Mouse (Mus musculus) CH12.LX (cell line): ENCODE data around the gene Ms4a1. TPM values are rescaled to one million over a fixed set of nuclear protein-coding genes. Genes with fewer than 3 reads are reported as not detected.
"Not testable (repeated sequence)": the region's sequence is repeated elsewhere in the genome, so short reads cannot be mapped to it uniquely, and the experiment has no call there.

Source experiments
- DNase-seq: peaks from one replicate; pipeline ENCODE4 v3.0.0-alpha.2; 2013; ENCODE audit errors: extremely low read depth
- H3K27ac ChIP-seq: 2 replicates; pipeline ENCODE4 v1.5.1; 2012; ENCODE audit warnings: low read depth, mild to moderate bottlenecking, control low read depth, moderate library complexity; ENCODE audit not compliant: insufficient read depth
- H3K27me3 ChIP-seq: replicated peaks from 2 replicates; pipeline ENCODE3; 2012; ENCODE audit warnings: inconsistent platforms
- H3K36me3 ChIP-seq, 2 experiments: replicated peaks in 1 of 2; 2 replicates each; pipeline versions ENCODE3 to v1.6.1; 2012; ENCODE audit warnings: inconsistent platforms in 1 of 2, low read length in 1 of 2, mild to moderate bottlenecking in 1 of 2, mixed read lengths in 1 of 2, moderate library complexity in 1 of 2; ENCODE audit not compliant: control insufficient read depth in 1 of 2, insufficient read depth in 1 of 2
- H3K4me1 ChIP-seq, 2 experiments: 2 replicates each; pipeline ENCODE4 v1.6.1; 2012; ENCODE audit warnings: inconsistent platforms in 1 of 2, moderate library complexity in 1 of 2; ENCODE audit not compliant: insufficient read depth in 2 of 2, control insufficient read depth in 1 of 2
- H3K4me2 ChIP-seq: 2 replicates; pipeline ENCODE4 v1.6.1; 2012; ENCODE audit warnings: low read depth, mild to moderate bottlenecking, control low read depth; ENCODE audit not compliant: poor library complexity, insufficient read depth, severe bottlenecking
- H3K4me3 ChIP-seq, 3 experiments: fragments of 150-350 bp in 1 of 3; sonication (generic) in 1 of 3; replicated peaks in 1 of 3; 2 replicates each; pipeline versions ENCODE3 to v1.5.1; 2011 to 2012; ENCODE audit warnings: low read depth in 2 of 3, low read length in 2 of 3, mild to moderate bottlenecking in 2 of 3, moderate library complexity in 2 of 3, control low read depth in 1 of 3, improper control_type of control experiment in 1 of 3, inconsistent platforms in 1 of 3, mixed read lengths in 1 of 3; ENCODE audit not compliant: poor library complexity in 1 of 3
- H3K79me2 ChIP-seq: replicated peaks from 2 replicates; pipeline ENCODE4 v1.6.1; 2012; ENCODE audit warnings: mild to moderate bottlenecking, moderate library complexity; ENCODE audit not compliant: control insufficient read depth, poor library complexity, insufficient read depth, severe bottlenecking; ENCODE audit errors: extremely low read depth
- H3K9ac ChIP-seq: 2 replicates; pipeline ENCODE4 v1.6.1; 2012; ENCODE audit warnings: low read depth, mild to moderate bottlenecking, control low read depth, moderate library complexity; ENCODE audit not compliant: insufficient read depth
- H3K9me3 ChIP-seq: replicated peaks from 2 replicates; pipeline ENCODE3; 2012; ENCODE audit warnings: low read length, inconsistent platforms, mixed read lengths
- CHD2 ChIP-seq: IDR thresholded peaks from 2 replicates; pipeline ENCODE4 v1.6.1; 2011; ENCODE audit warnings: low read length, improper control_type of control experiment
- EP300 ChIP-seq: IDR thresholded peaks from 2 replicates; pipeline ENCODE4 v1.6.1; 2011; ENCODE audit warnings: low read length, improper control_type of control experiment
- ETS1 ChIP-seq: conservative IDR thresholded peaks from 2 replicates; pipeline ENCODE4 v1.6.1; 2012; ENCODE audit warnings: low read depth, mild to moderate bottlenecking, inconsistent platforms, low read length, improper control_type of control experiment, moderate library complexity
- JUND ChIP-seq: conservative IDR thresholded peaks from 2 replicates; pipeline ENCODE4 v1.6.1; 2011; ENCODE audit warnings: low read depth, low read length, improper control_type of control experiment
- KAT2A ChIP-seq: IDR thresholded peaks from 2 replicates; pipeline ENCODE4 v1.6.1; 2012; ENCODE audit warnings: low read length, improper control_type of control experiment, inconsistent platforms; ENCODE audit not compliant: insufficient replicate concordance
- MAFK ChIP-seq: IDR thresholded peaks from 2 replicates; pipeline ENCODE4 v1.6.1; 2011; ENCODE audit warnings: low read length, improper control_type of control experiment; ENCODE audit not compliant: insufficient replicate concordance
- MYC ChIP-seq: IDR thresholded peaks from 2 replicates; pipeline ENCODE4 v1.6.1; 2011; ENCODE audit warnings: low read depth, mild to moderate bottlenecking, improper control_type of control experiment, low read length
- POLR2AphosphoS2 ChIP-seq: IDR thresholded peaks from 2 replicates; pipeline ENCODE4 v1.6.1; 2011; ENCODE audit warnings: low read depth, low read length, improper control_type of control experiment
- SMC3 ChIP-seq: IDR thresholded peaks from 2 replicates; pipeline ENCODE4 v1.6.1; 2011; ENCODE audit warnings: low read depth, low read length, improper control_type of control experiment
- TCF12 ChIP-seq: IDR thresholded peaks from 2 replicates; pipeline ENCODE4 v1.6.1; 2014; ENCODE audit warnings: low read depth, mild to moderate bottlenecking, inconsistent platforms, low read length, improper control_type of control experiment
- ZC3H11A ChIP-seq: IDR thresholded peaks from 2 replicates; pipeline ENCODE4 v1.6.1; 2012; ENCODE audit warnings: low read depth, mild to moderate bottlenecking, inconsistent platforms, low read length, improper control_type of control experiment
- dilution Hi-C: fragments of 300-500 bp; cut with MboI; formaldehyde crosslinking; loops from 2 replicates; pipeline ENCODE4 v1.14.3; 2020; ENCODE audit warnings: low sequenced_read_pairs; ENCODE audit not compliant: extremely low pct_unique_long_range_greater_than_20kb, extremely low pct_ligation_motif_present
- in situ Hi-C: fragments of 300-500 bp; cut with MboI; formaldehyde crosslinking; loops from 3 replicates; pipeline ENCODE4 v1.14.3; 2019; ENCODE audit warnings: low sequenced_read_pairs, low pct_ligation_motif_present, low pct_unique_long_range_greater_than_20kb, mixed read lengths
- polyA plus RNA-seq: library from polyadenylated mRNA; unstranded; fragments of >175 nt; gene quantifications from 2 replicates; pipeline ENCODE4 v1.2.1, GENCODE M21; 2012; ENCODE audit warnings: low read depth; ENCODE audit not compliant: insufficient read length
- total RNA-seq, 2 experiments: library from RNA; depleted of rRNA; stranded (reverse); fragments of 300-350 nt in 1 of 2; fragments of >200 nt in 1 of 2; gene quantifications; 2 replicates each; pipeline ENCODE4 v1.2.3; 2012 to 2014

Gene Ms4a1
- total and polyA plus RNA-seq, 3 experiments, result 106 to 642 (median 387) TPM

- dilution Hi-C loops, result no loop called here
These were observed 48.3 kb upstream of the Ms4a1 start, which contains the start of gene Ms4a14 for GRCm38 (mm10) chr19:11314354-11314753. Ms4a14 (minus strand) TSS chr19:11314454.

GRCm38 (mm10) chr19:11308888-11309287 lies 42.8 kb upstream of the Ms4a1 start:
- Histone ChIP-seq H3K4me1 (peaks cover 0 to 4% of the 10 kb centered on the region in 2 experiments; a peak in 1 of 4 replicates), H3K4me3 (no peak overlapping the region), H3K9me3 (no peaks in the 10 kb centered on the region), H3K36me3 (no peaks in the 10 kb centered on the region), H3K27ac (no peak overlapping the region), H3K9ac (no peak overlapping the region), H3K4me2 (no peak overlapping the region), H3K27me3 (no peaks in the 10 kb centered on the region), H3K79me2 (no peaks in the 10 kb centered on the region)
- no peak for TF ChIP-seq JUND
- no peak for TF ChIP-seq EP300
- TF ChIP-seq MAFK, result peak; percentile 86
- dilution Hi-C loops (no loop called here), in situ Hi-C loops (no loop called here)
- DNase-seq, result no peak

More at GRCm38 (mm10) chr19:11314354-11314753, 48.3 kb upstream of the Ms4a1 start, which contains the start of gene Ms4a14:
- Histone ChIP-seq H3K9ac (no peak within 1 kb of the TSS), H3K36me3 (no peaks in the 10 kb centered on the region), H3K4me2 (no peak within 1 kb of the TSS), H3K27ac (no peak within 1 kb of the TSS), H3K4me3 (no peak within 1 kb of the TSS), H3K9me3 (no peaks in the 10 kb centered on the region), H3K27me3 (no peaks in the 10 kb centered on the region), H3K4me1 (peaks cover 0 to 20% of the 10 kb centered on the region in 2 experiments; a peak in 2 of 4 replicates), H3K79me2 (no peaks in the 10 kb centered on the region)
- no peak for TF ChIP-seq CHD2
- no peak for TF ChIP-seq KAT2A
- DNase-seq, result no peak
- in situ Hi-C loops, result no loop called here

GRCm38 (mm10) chr19:11299529-11299928 lies 33.5 kb upstream of the Ms4a1 start:
- H3K36me3 ChIP-seq, in situ Hi-C loops, H3K27me3 ChIP-seq, H3K4me2 ChIP-seq, H3K4me3 ChIP-seq, H3K4me1 ChIP-seq, H3K9me3 ChIP-seq, dilution Hi-C loops, H3K27ac ChIP-seq, H3K9ac ChIP-seq, H3K79me2 ChIP-seq, DNase-seq: not testable (repeated sequence)

- Histone ChIP-seq H3K9ac (no peak overlapping the region), H3K27ac (no peak overlapping the region), H3K4me3 (no peak overlapping the region), H3K27me3 (no peaks in the 10 kb centered on the region), H3K4me1 (no peaks in the 10 kb centered on the region), H3K36me3 (no peaks in the 10 kb centered on the region), H3K4me2 (no peak overlapping the region), H3K79me2 (no peaks in the 10 kb centered on the region), H3K9me3 (no peaks in the 10 kb centered on the region)
- TF ChIP-seq POLR2AphosphoS2, result no peak
- TF ChIP-seq CHD2, result no peak
- no peak for TF ChIP-seq ETS1
- no peak for TF ChIP-seq MAFK
- no peak for TF ChIP-seq SMC3
- TF ChIP-seq MYC, result no peak
- TF ChIP-seq TCF12, result no peak
- no peak for TF ChIP-seq ZC3H11A
- in situ Hi-C loops, result no loop called here
- dilution Hi-C loops, result no loop called here
- no peak for DNase-seq
These were observed 32.9 kb upstream of the Ms4a1 start for GRCm38 (mm10) chr19:11298939-11299338.
